Mouse (Mus musculus) liver, adult 2 months (tissue): Measurements from ENCODE around the gene Zfp511. TPM values are rescaled to one million over a fixed set of nuclear protein-coding genes. Genes with fewer than 3 reads are reported as not detected.
A peak's percentile ranks its signal among the peaks of the same experiment; 100 is the strongest.

Source experiments
- DNase-seq: peaks from one replicate; pipeline ENCODE4 v3.0.0-alpha.2; 2011; ENCODE audit warnings: low read depth, low spot score; ENCODE audit errors: extremely low read depth
- H3K27ac ChIP-seq: fragments of 200-500 bp; replicated peaks from 2 replicates; pipeline ENCODE4 v1.5.1; 2012; ENCODE audit warnings: low read depth, mild to moderate bottlenecking, control low read depth, inconsistent platforms, low read length; ENCODE audit not compliant: insufficient read depth
- H3K27me3 ChIP-seq: fragments of 200-500 bp; 2 replicates; pipeline ENCODE4 v1.6.1; 2012; ENCODE audit warnings: mild to moderate bottlenecking, moderate library complexity, low read length, inconsistent platforms; ENCODE audit not compliant: control insufficient read depth, insufficient read depth
- H3K36me3 ChIP-seq: fragments of 200-500 bp; 2 replicates; pipeline ENCODE4 v1.6.1; 2012; ENCODE audit warnings: low read length, inconsistent platforms; ENCODE audit not compliant: control insufficient read depth, insufficient read depth
- H3K4me1 ChIP-seq: fragments of 200-500 bp; 2 replicates; pipeline ENCODE4 v1.6.1; 2011; ENCODE audit warnings: low read length; ENCODE audit not compliant: control insufficient read depth, insufficient read depth
- H3K4me3 ChIP-seq: fragments of 200-500 bp; 2 replicates; pipeline ENCODE4 v1.5.1; 2011; ENCODE audit warnings: low read depth, mild to moderate bottlenecking, control low read depth, low read length, moderate library complexity; ENCODE audit not compliant: insufficient read depth
- H3K79me2 ChIP-seq: fragments of 200-500 bp; 2 replicates; pipeline ENCODE4 v1.6.1; 2012; ENCODE audit warnings: inconsistent platforms, mild to moderate bottlenecking, low read length, moderate library complexity; ENCODE audit not compliant: control insufficient read depth, insufficient read depth
- H3K9ac ChIP-seq: fragments of 200-500 bp; 2 replicates; pipeline ENCODE4 v1.6.1; 2012; ENCODE audit warnings: low read depth, mild to moderate bottlenecking, control low read depth, inconsistent platforms, low read length
- CTCF ChIP-seq: fragments of 200-500 bp; IDR thresholded peaks from 2 replicates; pipeline ENCODE4 v1.5.1; 2011; ENCODE audit warnings: low read depth, low read length, control low read depth
- POLR2A ChIP-seq: fragments of 200-500 bp; IDR thresholded peaks from 2 replicates; pipeline ENCODE4 v1.6.1; 2011; ENCODE audit warnings: low read length, control low read depth; ENCODE audit not compliant: insufficient read depth; ENCODE audit errors: extremely low read depth
- WGBS: fragments of 180-500 bp; shearing (Covaris S2); methylation state at CpG from one replicate; pipeline ENCODE4 v1.1.7; 2018; 5-methylcytosine and 5-hydroxymethylcytosine counted together
- polyA plus RNA-seq: library from polyadenylated mRNA; depleted of rRNA; stranded (reverse); fragments of >200 nt; gene quantifications from 2 replicates; pipeline ENCODE4 v1.2.3, GENCODE M21; 2012; rRNA removed
- total RNA-seq: library from RNA; depleted of rRNA; stranded (reverse); fragments of >200 nt; gene quantifications from 2 replicates; pipeline ENCODE4 v1.2.3, GENCODE M21; 2014; rRNA removed

Zfp511 gene
- total and polyA plus RNA-seq, 2 experiments, result 6.0 to 23.7 TPM

DNA sequence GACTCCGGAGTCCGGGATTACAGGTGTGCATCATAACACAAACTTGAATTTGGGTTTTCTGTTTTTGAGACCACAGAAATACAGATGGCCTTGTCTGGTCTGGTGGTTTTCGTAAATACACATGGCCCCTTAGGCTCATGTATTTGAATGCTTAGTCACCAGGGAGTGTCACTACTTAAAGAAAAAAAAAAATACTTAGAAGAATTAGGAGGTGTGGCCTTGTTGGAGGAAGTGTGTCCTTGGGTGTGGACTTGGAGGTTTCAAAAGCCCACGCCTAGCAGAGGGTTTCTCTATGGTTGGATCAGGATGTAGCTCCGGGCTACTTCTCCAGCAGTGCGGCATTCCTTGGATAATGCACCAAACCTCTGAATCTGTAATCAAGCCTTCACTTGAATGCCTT, 41.5 kb downstream of the Zfp511 start:
- no peak for TF ChIP-seq CTCF
- no peak for TF ChIP-seq POLR2A
- H3K79me2 ChIP-seq, result no peaks in the 10 kb centered on the region
- H3K27me3 ChIP-seq, result peaks cover 10% of the 10 kb centered on the region
- no peaks in the 10 kb centered on the region for H3K4me1 ChIP-seq
- no peaks in the 10 kb centered on the region for H3K36me3 ChIP-seq
- 82% methylated on average over 6 of the region's 6 CpGs for WGBS
- no peak overlapping the region for H3K27ac ChIP-seq
- H3K9ac ChIP-seq, result no peak overlapping the region
- DNase-seq, result no peak
- no peak overlapping the region for H3K4me3 ChIP-seq

DNA sequence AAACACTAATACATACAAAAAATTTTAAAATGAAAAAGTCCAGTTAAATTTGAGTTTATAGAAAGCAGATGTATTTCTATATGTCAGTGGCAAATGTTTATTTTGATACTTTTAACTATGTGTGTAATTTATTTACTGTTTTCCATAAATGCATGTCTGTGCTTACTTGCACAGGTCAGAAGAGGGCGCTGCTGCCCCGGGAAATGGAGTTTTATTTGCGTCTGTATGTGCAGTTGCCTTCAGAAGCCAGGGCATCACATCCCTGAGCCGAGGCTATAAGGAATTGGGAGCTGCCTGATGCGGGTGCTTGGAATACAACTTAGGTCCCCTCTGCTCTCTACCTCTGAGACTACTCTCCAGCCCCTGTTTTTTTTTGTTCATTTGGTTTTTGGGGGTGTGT, 42.5 kb downstream of the Zfp511 start:
- peak; percentile 80 for TF ChIP-seq CTCF
- TF ChIP-seq POLR2A, result no peak

GRCm38 (mm10) chr7:140080503-140081156, 44.4 kb downstream of the Zfp511 start:
- no peaks in the 10 kb centered on the region for H3K36me3 ChIP-seq
- 7% methylated on average over 24 of the region's 24 CpGs for WGBS
- DNase-seq, result peak; percentile 59
- H3K4me3 ChIP-seq, result no peak overlapping the region
- H3K9ac ChIP-seq, result no peak overlapping the region
- H3K27me3 ChIP-seq, result peaks cover 10% of the 10 kb centered on the region
- H3K79me2 ChIP-seq, result no peaks in the 10 kb centered on the region
- H3K27ac ChIP-seq, result no peak overlapping the region
- no peaks in the 10 kb centered on the region for H3K4me1 ChIP-seq
- TF ChIP-seq POLR2A, result no peak
- TF ChIP-seq CTCF, result no peak

More for the DNA sequence above, 42.5 kb downstream of the Zfp511 start:
- no peak overlapping the region for H3K4me3 ChIP-seq
- H3K27ac ChIP-seq, result no peak overlapping the region
- H3K36me3 ChIP-seq, result no peaks in the 10 kb centered on the region
- no peaks in the 10 kb centered on the region for H3K4me1 ChIP-seq
- WGBS, result 7% methylated on average over 5 of the region's 5 CpGs
- H3K9ac ChIP-seq, result no peak overlapping the region
- peaks cover 10% of the 10 kb centered on the region for H3K27me3 ChIP-seq
- DNase-seq, result peak; percentile 65
- H3K79me2 ChIP-seq, result no peaks in the 10 kb centered on the region

DNA sequence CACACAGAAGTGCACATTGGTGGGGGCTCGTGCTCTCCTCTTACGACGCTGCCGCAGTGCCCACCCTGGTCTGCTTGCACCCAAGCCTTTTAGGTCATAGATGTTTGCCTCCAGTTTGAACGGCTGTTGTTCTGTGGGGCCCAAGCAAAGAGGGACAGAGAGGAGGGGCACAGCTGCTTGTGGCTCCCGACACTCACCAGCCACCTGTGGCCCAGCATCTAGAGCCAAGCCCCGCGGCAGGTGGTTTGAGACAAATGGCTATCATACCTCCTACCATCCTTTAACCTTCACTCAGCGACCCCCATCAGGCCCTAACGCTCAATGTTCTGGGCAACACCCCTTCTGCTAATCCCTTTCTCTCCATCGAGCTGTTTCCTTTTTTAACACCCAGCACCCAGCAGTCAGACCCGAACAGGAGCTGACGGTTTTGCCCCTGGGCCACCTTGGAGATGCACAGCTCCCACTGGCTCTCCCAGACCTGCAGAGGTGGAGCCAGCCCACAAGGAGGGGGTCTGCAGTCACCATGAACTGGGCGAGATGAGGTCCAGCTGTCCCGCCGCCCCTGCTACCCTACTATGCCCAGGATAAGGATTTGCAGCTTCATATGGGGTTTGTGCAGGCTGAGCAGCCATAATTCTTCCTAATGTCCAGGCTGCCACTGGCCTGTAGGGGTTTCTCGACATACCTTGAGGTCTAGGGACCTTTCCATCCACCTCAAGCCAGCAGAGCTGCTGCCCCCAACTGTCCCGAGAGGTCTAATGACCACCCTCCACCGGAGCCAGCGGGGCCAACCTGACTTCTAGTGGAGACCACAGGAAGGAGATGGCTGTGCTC, 45.4 kb downstream of the Zfp511 start:
- H3K79me2 ChIP-seq, result no peaks in the 10 kb centered on the region
- no peak overlapping the region for H3K27ac ChIP-seq
- TF ChIP-seq CTCF (no peak), POLR2A (no peak)
- peaks cover 10% of the 10 kb centered on the region for H3K27me3 ChIP-seq
- DNase-seq, result no peak
- H3K4me1 ChIP-seq, result no peaks in the 10 kb centered on the region
- H3K9ac ChIP-seq, result no peak overlapping the region
- no peak overlapping the region for H3K4me3 ChIP-seq
- H3K36me3 ChIP-seq, result no peaks in the 10 kb centered on the region
- 36% methylated on average over 20 of the region's 20 CpGs for WGBS

DNA sequence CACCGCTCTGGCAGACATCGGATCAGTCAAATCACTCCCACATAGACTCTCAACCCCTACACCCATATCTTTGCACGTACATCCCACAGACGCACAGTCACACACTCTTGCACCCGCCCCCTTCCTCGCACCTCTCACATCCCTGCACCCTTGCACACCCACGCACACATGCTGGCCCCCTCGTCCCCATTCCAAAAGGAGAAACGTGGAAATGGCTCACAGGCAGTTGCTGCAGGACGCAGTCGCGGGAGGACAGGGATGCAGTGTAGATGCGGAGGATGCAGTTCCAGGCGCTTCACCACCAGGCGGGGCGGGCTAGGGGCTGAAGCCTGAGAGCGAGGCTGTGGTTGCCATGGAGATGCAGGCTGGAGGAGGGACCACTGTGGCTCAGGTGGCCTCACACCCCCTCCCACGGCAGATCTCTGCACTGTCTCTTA, 46.1 kb downstream of the Zfp511 start, which contains the start of gene Caly:
TSS of gene Caly (minus strand) at position 307 of the 437 bp plus-strand sequence.
- no peaks in the 10 kb centered on the region for H3K4me1 ChIP-seq
- WGBS, result 17% methylated on average over 18 of the region's 18 CpGs
- no peak within 1 kb of the TSS for H3K27ac ChIP-seq
- H3K27me3 ChIP-seq, result peaks cover 10% of the 10 kb centered on the region
- no peaks in the 10 kb centered on the region for H3K36me3 ChIP-seq
- H3K9ac ChIP-seq, result no peak within 1 kb of the TSS
- H3K79me2 ChIP-seq, result no peaks in the 10 kb centered on the region
- H3K4me3 ChIP-seq, result no peak within 1 kb of the TSS
- DNase-seq, result no peak
- 0 out of 2 replicates have a peak, but pooled peaks have one; percentile 20 for TF ChIP-seq CTCF
- no peak for TF ChIP-seq POLR2A

Other genes with a start within 250 kb of the Zfp511 start
- not detected in 2 replicates for gene Adgra1, start 202.2 kb upstream of the Zfp511 start, total RNA-seq
- gene Adgra1, start 202.2 kb upstream of the Zfp511 start, polyA plus RNA-seq, result not detected in 2 replicates
- gene Kndc1, start 141.7 kb upstream of the Zfp511 start, total RNA-seq, result 0.07 and 0.09 TPM in 2 replicates
- gene Kndc1, start 141.7 kb upstream of the Zfp511 start, polyA plus RNA-seq, result not detected in 2 replicates
- not detected in 2 replicates for gene Utf1, start 92.6 kb upstream of the Zfp511 start, total RNA-seq
- gene Utf1, start 92.6 kb upstream of the Zfp511 start, polyA plus RNA-seq, result not detected in 2 replicates
- gene 6430531B16Rik, start 57.6 kb upstream of the Zfp511 start, total RNA-seq, result not detected in 2 replicates
- 0.07 TPM in 1 of 2 replicates, not detected in the other for gene 6430531B16Rik, start 57.6 kb upstream of the Zfp511 start, polyA plus RNA-seq
- gene Adam8, start 43.8 kb upstream of the Zfp511 start, total RNA-seq, result 0.09 and 0.47 TPM in 2 replicates
- 0.35 and 0.46 TPM in 2 replicates for gene Adam8, start 43.8 kb upstream of the Zfp511 start, polyA plus RNA-seq
- 12.1 and 12.4 TPM in 2 replicates for gene Tubgcp2, start 278 bp downstream of the Zfp511 start, total RNA-seq
- 9.4 and 11.8 TPM in 2 replicates for gene Tubgcp2, start 278 bp downstream of the Zfp511 start, polyA plus RNA-seq
- gene Msx3, start 12.7 kb downstream of the Zfp511 start, total RNA-seq, result not detected in 2 replicates
- not detected in 2 replicates for gene Msx3, start 12.7 kb downstream of the Zfp511 start, polyA plus RNA-seq
- gene Caly, start 46.2 kb downstream of the Zfp511 start, total RNA-seq, result not detected in 2 replicates
- gene Caly, start 46.2 kb downstream of the Zfp511 start, polyA plus RNA-seq, result 0.07 and 0.15 TPM in 2 replicates
- not detected in 2 replicates for gene Prap1, start 57.0 kb downstream of the Zfp511 start, total RNA-seq
- not detected in 2 replicates for gene Prap1, start 57.0 kb downstream of the Zfp511 start, polyA plus RNA-seq
- gene Fuom, start 66.0 kb downstream of the Zfp511 start, total RNA-seq, result 68.6 and 72.7 TPM in 2 replicates
- 63.0 and 77.5 TPM in 2 replicates for gene Fuom, start 66.0 kb downstream of the Zfp511 start, polyA plus RNA-seq
- gene Paox, start 79.4 kb downstream of the Zfp511 start, total RNA-seq, result 86.9 and 87.5 TPM in 2 replicates
- 59.1 and 67.7 TPM in 2 replicates for gene Paox, start 79.4 kb downstream of the Zfp511 start, polyA plus RNA-seq
- gene Echs1, start 80.1 kb downstream of the Zfp511 start, total RNA-seq, result 411 and 412 TPM in 2 replicates
- 271 and 349 TPM in 2 replicates for gene Echs1, start 80.1 kb downstream of the Zfp511 start, polyA plus RNA-seq
- gene Mtg1, start 101.2 kb downstream of the Zfp511 start, total RNA-seq, result 17.4 and 19.3 TPM in 2 replicates
- gene Mtg1, start 101.2 kb downstream of the Zfp511 start, polyA plus RNA-seq, result 24.7 and 29.7 TPM in 2 replicates
- 1.4 and 1.5 TPM in 2 replicates for gene Sprn, start 118.5 kb downstream of the Zfp511 start, total RNA-seq
- gene Sprn, start 118.5 kb downstream of the Zfp511 start, polyA plus RNA-seq, result 1.3 and 1.7 TPM in 2 replicates
- not detected in 2 replicates for gene Olfr522, start 128.4 kb downstream of the Zfp511 start, total RNA-seq
- gene Olfr522, start 128.4 kb downstream of the Zfp511 start, polyA plus RNA-seq, result not detected in 2 replicates
- gene Olfr523, start 136.8 kb downstream of the Zfp511 start, total RNA-seq, result not detected in 2 replicates
- gene Olfr523, start 136.8 kb downstream of the Zfp511 start, polyA plus RNA-seq, result not detected in 2 replicates
- gene Olfr524, start 169.6 kb downstream of the Zfp511 start, total RNA-seq, result not detected in 2 replicates
- gene Olfr524, start 169.6 kb downstream of the Zfp511 start, polyA plus RNA-seq, result not detected in 2 replicates
- gene Cd163l1, start 181.9 kb downstream of the Zfp511 start, total RNA-seq, result not detected in 2 replicates
- 0.02 TPM in 1 of 2 replicates, not detected in the other for gene Cd163l1, start 181.9 kb downstream of the Zfp511 start, polyA plus RNA-seq
- gene 5830411N06Rik, start 210.9 kb downstream of the Zfp511 start, total RNA-seq, result not detected in 2 replicates
- not detected in 2 replicates for gene 5830411N06Rik, start 210.9 kb downstream of the Zfp511 start, polyA plus RNA-seq